Comparison of ENCODE assay signal across 11 mouse cellular contexts in genomic region chr9:40744233-40744632, GRCm38 (mm10). TPM values are rescaled to one million over a fixed set of nuclear protein-coding genes. Genes with fewer than 3 reads are reported as not detected.
DNase-seq lines count a peak whose midpoint lies in the region; ATAC-seq and TF ChIP-seq lines count a peak whose summit lies in the region.
"Had no signal": no experiment of that assay in that cellular context is flagged by ENCODE, and none has a peak within 500 bp of the region (broad histone marks: within the 10 kb centered on the region; RNA-seq: fewer than 3 reads in every experiment).

No protein-coding gene starts in this region.

- 0 out of 2 replicates have a peak overlapping the region, but pooled peaks have one; percentile 65 for H3K27ac ChIP-seq in kidney, embryonic 14.5 days (ENCODE audit: low read depth, low read length)
- H3K27ac ChIP-seq in kidney, embryonic 16.5 days (ENCODE audit: low read length), result no peak overlapping the region
- no peak overlapping the region for H3K27ac ChIP-seq in left cerebral cortex, adult 2 months
- H3K27ac ChIP-seq: heart, embryonic 13.5 days had no signal

- intact Hi-C loops in left cerebral cortex, postnatal 14 days (cut with DNase I), result no loop called here
- intact Hi-C loops in left cerebral cortex, adult 2 months (cut with DNase I), result no loop called here

- H3K9ac ChIP-seq in kidney, embryonic 14.5 days (ENCODE audit: low read depth, low read length), result no peak overlapping the region
- no peak overlapping the region for H3K9ac ChIP-seq in kidney, embryonic 16.5 days (replicated peaks; ENCODE audit: low read length)
- H3K9ac ChIP-seq: heart, embryonic 13.5 days; limb, embryonic 13.5 days had no signal

- DNase-seq in induced T-regulatory cell, adult 2 months (ENCODE audit: low read depth), result peak; percentile 61
- no peak for DNase-seq in left cerebral cortex, postnatal 14 days (ENCODE audit: low spot score in 2 of 2)
- no peak for DNase-seq in left cerebral cortex, adult 2 months (ENCODE audit: extremely low spot score in 1 of 2, low spot score in 2 of 2)
- no peak for DNase-seq in cerebellum, postnatal 10 days
- DNase-seq: right cerebral cortex, postnatal 25 days had no signal

- H3K4me1 ChIP-seq in kidney, embryonic 14.5 days (ENCODE audit: control insufficient read depth, insufficient read depth, low read length), result peaks cover 6% of the 10 kb centered on the region; the same call in 1 of the 2 replicates
- peaks cover 15% of the 10 kb centered on the region for H3K4me1 ChIP-seq in kidney, embryonic 16.5 days (ENCODE audit: insufficient read depth, low read length)

- no peaks in the 10 kb centered on the region for H3K36me3 ChIP-seq in kidney, embryonic 14.5 days (ENCODE audit: control insufficient read depth, insufficient read depth, low read length)
- H3K36me3 ChIP-seq in kidney, embryonic 16.5 days (ENCODE audit: insufficient read depth, low read length), result no peaks in the 10 kb centered on the region
- H3K36me3 ChIP-seq: heart, embryonic 13.5 days had no signal

- WGBS in kidney, embryonic 14.5 days, result 42% methylated on average over 3 of the region's 3 CpGs
- WGBS in kidney, embryonic 16.5 days, result 31% methylated on average over 3 of the region's 3 CpGs

- H3K9me3 ChIP-seq in kidney, embryonic 14.5 days (ENCODE audit: control insufficient read depth, low read length), result no peaks in the 10 kb centered on the region
- H3K9me3 ChIP-seq in kidney, embryonic 16.5 days (ENCODE audit: low read length), result no peaks in the 10 kb centered on the region
- H3K9me3 ChIP-seq: heart, embryonic 13.5 days; limb, embryonic 13.5 days had no signal

- no peak for TF ChIP-seq CTCF in left cerebral cortex, adult 2 months (IDR thresholded peaks at IDR 0.05)

- no peaks in the 10 kb centered on the region for H3K27me3 ChIP-seq in kidney, embryonic 14.5 days (ENCODE audit: control insufficient read depth, insufficient read depth, low read length)
- no peaks in the 10 kb centered on the region for H3K27me3 ChIP-seq in kidney, embryonic 16.5 days (ENCODE audit: insufficient read depth, low read length)
- H3K27me3 ChIP-seq: heart, embryonic 13.5 days; limb, embryonic 13.5 days had no signal

- H3K4me3 ChIP-seq in kidney, embryonic 14.5 days (ENCODE audit: low read length), result no peak overlapping the region
- no peak overlapping the region for H3K4me3 ChIP-seq in kidney, embryonic 16.5 days (ENCODE audit: low read length)
- H3K4me3 ChIP-seq in left cerebral cortex, adult 2 months, result no peak overlapping the region
- H3K4me3 ChIP-seq: heart, embryonic 13.5 days; limb, embryonic 13.5 days had no signal

- no peak for ATAC-seq in kidney, embryonic 14.5 days (ENCODE audit: low FRiP score, low TSS enrichment)
- ATAC-seq in kidney, embryonic 16.5 days (ENCODE audit: low FRiP score, low TSS enrichment), result no peak
- ATAC-seq in activated CD4-positive, CD25-positive, alpha-beta regulatory T cell, adult 4 months, result peak; percentile 79
- ATAC-seq in megakaryocyte, adult 5-6 weeks (ENCODE audit: poor library complexity, severe bottlenecking), result peak; percentile 79

- no peak overlapping the region for H3K4me2 ChIP-seq in kidney, embryonic 14.5 days (replicated peaks; ENCODE audit: low read depth, low read length)
- H3K4me2 ChIP-seq in kidney, embryonic 16.5 days (replicated peaks; ENCODE audit: low read depth, low read length), result no peak overlapping the region
- H3K4me2 ChIP-seq: heart, embryonic 13.5 days; limb, embryonic 13.5 days had no signal

RNA-seq across cellular contexts. Expression of gene Hspa8, which starts 56.6 kb away (rescaled TPM):
- 2,147 and 3,036 TPM in 2 replicates for polyA plus RNA-seq in kidney, embryonic 14.5 days (2014; fragmentation: Nextera tagmentation; extraction: Ambion mirVana)
- 2,859 and 3,187 TPM in 2 replicates for polyA plus RNA-seq in kidney, embryonic 16.5 days (2015; fragmentation: Nextera tagmentation; extraction: Ambion mirVana)
- polyA plus RNA-seq in activated CD4-positive, CD25-positive, alpha-beta regulatory T cell, adult 4 months (2017; shearing (Covaris generic)), result 1,000 to 10,000 TPM; 3,239 to 3,330 TPM
- 2,454 and 2,467 TPM in 2 replicates for total RNA-seq in megakaryocyte, adult 5-6 weeks (2015)
- 3,359 and 3,514 TPM in 2 replicates for total RNA-seq in megakaryocyte, adult 5-6 weeks (2017)
- total RNA-seq in left cerebral cortex, postnatal 14 days (2021), result 1,000 to 10,000 TPM; 2,189 to 2,356 TPM
- total RNA-seq in left cerebral cortex, adult 2 months (2021), result 1,000 to 10,000 TPM; 2,321 to 2,378 TPM

RNA-seq across cellular contexts. Expression of gene Clmp, which starts 58.5 kb away (rescaled TPM):
- polyA plus RNA-seq in kidney, embryonic 14.5 days (2014; fragmentation: Nextera tagmentation; extraction: Ambion mirVana), result 39.0 and 41.5 TPM in 2 replicates
- 28.0 and 31.3 TPM in 2 replicates for polyA plus RNA-seq in kidney, embryonic 16.5 days (2015; fragmentation: Nextera tagmentation; extraction: Ambion mirVana)
- polyA plus RNA-seq in activated CD4-positive, CD25-positive, alpha-beta regulatory T cell, adult 4 months (2017; shearing (Covaris generic)), result under 1 TPM in 1 of 2 experiments, not detected in 1; 0.19 TPM
- total RNA-seq in megakaryocyte, adult 5-6 weeks (2015), result 0.30 and 1.3 TPM in 2 replicates
- total RNA-seq in megakaryocyte, adult 5-6 weeks (2017), result 0.61 and 1.4 TPM in 2 replicates
- 10 to 100 TPM; 29.8 to 30.2 TPM for total RNA-seq in left cerebral cortex, postnatal 14 days (2021)
- total RNA-seq in left cerebral cortex, adult 2 months (2021), result 10 to 100 TPM; 27.3 to 31.1 TPM

Comparison
In these comparisons a context has a peak if more than half of its experiments do, and no peak if none do; other contexts are left out.
1. ATAC-seq: peak in activated CD4-positive, CD25-positive, alpha-beta regulatory T cell, adult 4 months (single experiment) and megakaryocyte, adult 5-6 weeks (single experiment); none in kidney, embryonic 14.5 days (single experiment) and kidney, embryonic 16.5 days (single experiment).
2. RNA of gene Clmp, which starts 58.5 kb away (total RNA-seq): 27.3 to 31.1 TPM in left cerebral cortex, adult 2 months and 29.8 to 30.2 TPM in left cerebral cortex, postnatal 14 days; 0.30 to 1.4 TPM in megakaryocyte, adult 5-6 weeks; every median in the first group is over 10 times any median in the second.